Mouse (Mus musculus) testis, adult 10 weeks (tissue): ENCODE measurements around the gene Kifap3. TPM values are rescaled to one million over a fixed set of nuclear protein-coding genes. Genes with fewer than 3 reads are reported as not detected.

Experiments
- polyA plus RNA-seq: library from polyadenylated mRNA; stranded (reverse); fragments of 350-450 nt; fragmentation: Illumina TruSeq; extraction: RNeasy Lipid Tissue Mini Kit (QIAGEN cat#74804); gene quantifications from one replicate; pipeline ENCODE4 v1.2.3, GENCODE M21; 2014; ENCODE audit warnings: low read depth, low replicate concordance

The Kifap3 gene
- 330 TPM for polyA plus RNA-seq

GRCm38 (mm10) chr1:163779336-163780115 is at the start of gene Kifap3:
Gene Kifap3 (plus strand): TSS chr1:163779583.

GRCm38 (mm10) chr1:163928846-163929245 is 149.5 kb downstream of the Kifap3 start, which contains the start of gene Scyl3:
Gene Scyl3 (plus strand): TSS chr1:163929100.

Other genes starting within 250 kb of the Kifap3 start
- 0.49 TPM for gene Mettl11b, start 54.4 kb upstream of the Kifap3 start, polyA plus RNA-seq
- 18.0 TPM for gene Scyl3, start 149.5 kb downstream of the Kifap3 start, polyA plus RNA-seq
- gene BC055324, start 215.2 kb downstream of the Kifap3 start, polyA plus RNA-seq = 22.5 TPM
- gene Mettl18, start 215.3 kb downstream of the Kifap3 start, polyA plus RNA-seq = 7.6 TPM